Mouse (Mus musculus) hindbrain, embryonic 10.5 days (tissue): ENCODE measurements at regions not wholly inside any gene's neighbourhood (a gene's known extent, or its start where the extent isn't known, plus 50 kb on each side); places are given as distances from the start of the nearest gene placed in this dataset.

ENCODE experiments used
- DNase-seq: peaks from one replicate; pipeline ENCODE4 v3.0.0-alpha.2; 2017; ENCODE audit warnings: low spot score
- H3K27ac ChIP-seq: fragments of 300-500 bp; sonication (generic); 2 replicates; pipeline ENCODE4 v1.5.1; 2016; ENCODE audit warnings: mild to moderate bottlenecking, moderate library complexity
- H3K27me3 ChIP-seq: fragments of 300-500 bp; sonication (generic); 2 replicates; pipeline ENCODE4 v1.6.1; 2016; ENCODE audit warnings: mild to moderate bottlenecking; ENCODE audit not compliant: poor library complexity, insufficient read depth, severe bottlenecking
- H3K36me3 ChIP-seq: fragments of 300-500 bp; sonication (generic); 2 replicates; pipeline ENCODE4 v1.6.1; 2016; ENCODE audit warnings: mild to moderate bottlenecking, moderate library complexity
- H3K4me1 ChIP-seq: fragments of 300-500 bp; sonication (generic); replicated peaks from 2 replicates; pipeline ENCODE4 v1.6.1; 2016; ENCODE audit warnings: mild to moderate bottlenecking
- H3K4me3 ChIP-seq: fragments of 300-500 bp; sonication (generic); 2 replicates; pipeline ENCODE4 v1.5.1; 2016; ENCODE audit warnings: mild to moderate bottlenecking, moderate library complexity
- H3K9me3 ChIP-seq: fragments of 300-500 bp; sonication (generic); 2 replicates; pipeline ENCODE4 v1.6.1; 2016; ENCODE audit warnings: mild to moderate bottlenecking, moderate library complexity
- WGBS: fragments of 180-500 bp; shearing (Covaris S2); methylation state at CpG from one replicate; pipeline ENCODE4 v1.1.7; 2016; 5-methylcytosine and 5-hydroxymethylcytosine counted together

DNA sequence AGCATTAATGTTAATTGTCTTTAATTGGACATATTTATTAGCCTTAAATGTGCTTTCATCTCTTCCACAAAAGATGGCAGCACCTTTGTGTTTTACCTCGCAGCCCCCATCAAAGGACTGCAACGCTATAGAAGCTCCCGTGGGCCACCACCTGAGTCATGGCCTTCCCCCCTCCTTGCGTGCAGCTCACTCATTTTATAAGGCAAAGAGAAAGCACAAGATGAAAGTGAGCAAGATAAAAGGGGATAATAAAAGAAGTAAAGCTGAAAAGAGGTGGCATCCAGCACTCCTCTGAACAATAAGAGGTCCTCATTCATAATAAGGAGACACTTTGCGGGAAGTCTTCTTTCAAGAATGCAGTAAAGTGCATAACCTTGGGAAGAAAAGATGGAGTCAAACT is 403.9 kb downstream of the Cenpc1 start:
- Histone ChIP-seq H3K27ac (no peak overlapping the region), H3K36me3 (no peaks in the 10 kb centered on the region), H3K4me1 (no peaks in the 10 kb centered on the region), H3K27me3 (no peaks in the 10 kb centered on the region), H3K4me3 (no peak overlapping the region), H3K9me3 (no peaks in the 10 kb centered on the region)
- 64% methylated on average over 5 of the region's 5 CpGs for WGBS
- no peak for DNase-seq

DNA sequence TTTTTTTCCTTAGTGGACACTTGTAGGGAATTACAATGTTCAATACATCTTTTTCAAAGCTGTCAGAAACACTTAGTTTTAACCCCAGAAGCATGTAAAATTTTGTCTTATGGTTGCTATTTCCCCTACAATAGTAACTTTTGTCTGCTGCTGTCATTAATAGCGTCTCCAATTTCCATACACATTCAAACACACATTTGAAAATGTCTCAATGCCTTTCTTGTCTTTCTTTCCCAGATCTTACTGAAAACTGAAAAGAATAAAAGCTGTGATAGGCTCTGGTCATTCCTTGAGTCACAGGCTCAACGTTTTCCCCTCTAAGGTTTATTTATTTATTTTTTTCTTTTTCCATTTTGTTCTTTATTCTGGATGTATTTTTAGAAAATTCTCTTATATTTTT is 444.3 kb downstream of the Cenpc1 start:
- Histone ChIP-seq H3K27me3 (no peaks in the 10 kb centered on the region), H3K36me3 (no peaks in the 10 kb centered on the region), H3K4me3 (no peak overlapping the region), H3K4me1 (no peaks in the 10 kb centered on the region), H3K27ac (no peak overlapping the region), H3K9me3 (no peaks in the 10 kb centered on the region)
- DNase-seq, result no peak
- 55% methylated on average over 2 of the region's 2 CpGs for WGBS

DNA sequence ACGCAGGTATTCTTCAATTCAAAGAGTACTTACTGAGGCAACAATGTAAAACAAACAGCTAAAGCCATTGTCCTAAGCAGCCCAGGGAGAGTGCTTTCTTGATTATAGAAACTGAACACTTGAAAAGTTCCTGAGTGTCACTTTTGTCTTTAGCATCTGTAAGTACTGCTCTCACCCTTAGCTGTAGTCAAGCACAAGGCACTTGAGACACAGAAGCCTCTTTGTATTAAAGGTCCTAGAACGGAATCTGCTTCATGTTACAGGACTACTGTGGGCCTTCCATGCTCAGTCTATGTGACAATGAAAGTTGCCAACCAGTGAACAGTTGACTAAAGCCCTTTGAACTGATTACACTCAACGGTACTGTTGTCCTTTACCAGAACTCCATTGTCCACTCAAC is 450.6 kb downstream of the Cenpc1 start:
- 68% methylated on average over 3 of the region's 3 CpGs for WGBS
- Histone ChIP-seq H3K27me3 (no peaks in the 10 kb centered on the region), H3K27ac (no peak overlapping the region), H3K36me3 (no peaks in the 10 kb centered on the region), H3K4me3 (no peak overlapping the region), H3K9me3 (no peaks in the 10 kb centered on the region), H3K4me1 (no peaks in the 10 kb centered on the region)
- DNase-seq, result no peak

DNA sequence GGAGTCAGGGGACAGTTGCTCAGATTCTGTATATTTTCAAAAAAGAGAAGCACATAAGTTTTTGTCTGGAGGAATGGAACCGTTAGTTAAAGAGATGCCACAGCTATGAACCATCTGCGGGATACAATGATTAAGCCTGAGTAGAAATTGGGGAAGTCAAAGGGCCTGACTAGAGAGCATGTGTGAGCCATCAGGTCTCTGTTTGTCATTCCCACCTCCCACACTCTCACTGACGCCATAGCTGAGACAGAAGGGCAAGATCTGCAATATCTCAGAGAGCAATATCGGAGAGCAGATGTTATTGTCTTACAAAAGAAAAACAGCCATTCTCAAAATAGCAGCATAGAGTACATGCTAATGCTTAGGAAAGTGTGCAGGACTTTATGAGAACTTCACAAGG is 452.8 kb downstream of the Cenpc1 start:
- DNase-seq, result no peak
- no peaks in the 10 kb centered on the region for H3K36me3 ChIP-seq
- 89% methylated on average over 4 of the region's 4 CpGs for WGBS
- H3K27me3 ChIP-seq, result no peaks in the 10 kb centered on the region
- no peaks in the 10 kb centered on the region for H3K4me1 ChIP-seq
- H3K9me3 ChIP-seq, result no peaks in the 10 kb centered on the region
- no peak overlapping the region for H3K4me3 ChIP-seq
- H3K27ac ChIP-seq, result no peak overlapping the region

DNA sequence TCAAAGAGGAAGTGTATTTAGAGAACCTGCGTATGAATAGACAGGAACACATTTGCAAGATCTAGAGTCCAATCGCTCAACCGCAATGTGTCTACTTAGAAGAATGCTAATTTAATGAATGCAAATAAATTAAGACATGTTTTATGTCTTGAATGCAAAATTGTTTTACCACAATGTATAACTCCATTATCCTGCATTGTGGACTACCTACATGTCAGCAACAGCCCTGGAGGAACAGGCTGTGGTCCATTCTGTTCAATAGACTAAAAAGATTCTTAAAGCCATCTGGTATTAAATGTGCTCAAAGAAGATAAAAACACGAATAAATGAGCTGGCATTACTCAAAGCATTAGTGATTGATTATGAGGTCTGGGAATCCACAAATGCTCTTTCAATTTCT is 456.3 kb downstream of the Cenpc1 start:
- DNase-seq, result no peak
- H3K9me3 ChIP-seq, result no peaks in the 10 kb centered on the region
- H3K27me3 ChIP-seq, result no peaks in the 10 kb centered on the region
- H3K4me1 ChIP-seq, result no peaks in the 10 kb centered on the region
- WGBS, result 84% methylated on average over 4 of the region's 4 CpGs
- no peak overlapping the region for H3K27ac ChIP-seq
- no peaks in the 10 kb centered on the region for H3K36me3 ChIP-seq
- no peak overlapping the region for H3K4me3 ChIP-seq

DNA sequence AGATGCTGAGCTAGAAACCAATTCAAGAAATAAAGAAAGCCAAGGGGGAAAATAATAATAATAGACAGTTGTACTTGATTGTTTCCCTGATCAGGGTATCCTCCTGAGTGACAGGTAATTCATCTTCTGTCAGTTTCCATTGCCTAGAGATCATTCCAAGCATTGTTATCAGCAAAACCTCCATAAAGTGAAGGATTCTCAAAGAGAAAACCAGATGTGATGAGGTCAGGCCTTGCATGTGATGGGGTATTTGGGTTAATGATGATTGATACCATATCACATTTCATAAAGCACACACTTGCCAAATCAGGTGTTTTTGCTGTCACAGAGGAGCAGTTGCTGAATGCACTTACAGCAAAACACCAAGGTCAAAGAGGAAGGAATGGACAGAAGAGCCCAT is 467.2 kb downstream of the Cenpc1 start:
- no peaks in the 10 kb centered on the region for H3K4me1 ChIP-seq
- no peak overlapping the region for H3K27ac ChIP-seq
- H3K36me3 ChIP-seq, result no peaks in the 10 kb centered on the region
- H3K9me3 ChIP-seq, result no peaks in the 10 kb centered on the region
- no peaks in the 10 kb centered on the region for H3K27me3 ChIP-seq
- DNase-seq, result no peak
- no peak overlapping the region for H3K4me3 ChIP-seq

DNA sequence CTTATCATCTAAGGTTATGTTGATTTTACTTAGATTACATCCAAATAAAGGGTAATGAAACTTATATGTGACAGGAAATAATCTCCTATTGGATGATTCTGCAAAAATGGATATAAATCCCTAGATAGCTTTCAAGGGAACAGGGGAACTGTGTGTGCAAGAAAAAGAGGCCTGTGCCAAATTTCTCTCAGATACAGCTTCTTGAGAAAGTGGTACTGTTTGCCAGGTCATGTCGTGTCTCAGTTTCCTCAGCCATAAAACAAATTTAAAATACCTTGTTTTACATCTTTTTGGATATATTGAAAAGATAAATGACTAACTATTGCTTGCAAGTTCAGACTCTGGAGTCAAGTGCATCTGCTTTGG is 470.3 kb downstream of the Cenpc1 start:
- no peaks in the 10 kb centered on the region for H3K36me3 ChIP-seq
- no peak overlapping the region for H3K27ac ChIP-seq
- H3K4me3 ChIP-seq, result no peak overlapping the region
- no peaks in the 10 kb centered on the region for H3K4me1 ChIP-seq
- WGBS, result 59% methylated on average over 1 of the region's 1 CpGs
- no peaks in the 10 kb centered on the region for H3K9me3 ChIP-seq
- DNase-seq, result no peak
- H3K27me3 ChIP-seq, result no peaks in the 10 kb centered on the region

DNA sequence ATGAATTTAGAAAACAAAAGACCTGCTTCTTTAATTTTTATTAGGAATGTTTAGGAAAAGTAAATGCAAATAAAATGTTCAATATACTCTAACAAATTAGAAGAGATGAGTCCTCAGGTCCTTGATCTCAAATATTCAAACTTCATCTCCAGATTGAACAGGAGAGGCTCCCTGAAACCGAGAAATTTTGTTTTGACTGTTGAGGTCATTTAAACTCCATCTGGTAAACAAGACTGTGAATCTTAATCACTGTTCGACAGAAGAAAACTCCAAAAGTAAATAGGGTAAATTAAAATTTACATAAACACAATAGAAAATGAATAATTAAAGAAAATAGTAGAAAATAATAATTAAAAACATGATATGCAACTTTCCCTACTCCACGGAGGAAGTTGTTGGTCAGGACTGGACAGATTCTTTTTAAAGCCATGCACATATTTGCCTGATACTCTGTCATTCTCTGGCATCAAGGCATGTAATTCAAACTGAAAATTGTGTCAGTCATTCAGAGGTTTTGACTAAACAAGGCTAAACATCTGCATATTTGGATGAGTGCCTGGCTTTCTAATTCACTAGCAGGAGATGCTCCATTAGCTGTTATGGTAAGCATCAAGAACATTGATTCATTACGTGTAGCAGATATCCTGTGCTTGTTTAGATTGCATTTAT is 470.8 kb downstream of the Cenpc1 start:
- Histone ChIP-seq H3K36me3 (no peaks in the 10 kb centered on the region), H3K27me3 (no peaks in the 10 kb centered on the region), H3K27ac (no peak overlapping the region), H3K4me3 (no peak overlapping the region), H3K4me1 (no peaks in the 10 kb centered on the region), H3K9me3 (no peaks in the 10 kb centered on the region)
- WGBS, result 88% methylated on average over 4 of the region's 4 CpGs
- DNase-seq, result no peak

DNA sequence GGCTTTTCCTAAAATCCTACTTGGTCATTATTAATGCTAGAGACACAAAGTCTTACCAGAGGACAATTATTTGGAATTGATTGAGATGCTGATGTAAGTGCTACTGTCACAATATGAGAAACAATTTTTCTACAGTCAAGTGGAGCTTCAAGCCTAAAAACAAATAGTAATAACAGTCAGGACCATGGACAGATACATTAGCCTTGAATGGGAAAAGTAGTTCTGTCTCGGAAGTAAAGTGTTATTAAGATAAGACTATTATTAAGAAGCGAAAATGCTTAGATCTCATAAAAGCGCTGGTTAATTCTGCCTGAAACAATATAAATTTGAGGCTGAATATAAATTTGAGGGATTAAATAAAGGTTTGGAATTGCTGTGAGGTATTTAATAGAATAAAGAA is 473.1 kb downstream of the Cenpc1 start:
- Histone ChIP-seq H3K9me3 (no peaks in the 10 kb centered on the region), H3K27me3 (no peaks in the 10 kb centered on the region), H3K27ac (no peak overlapping the region), H3K4me3 (no peak overlapping the region), H3K36me3 (no peaks in the 10 kb centered on the region), H3K4me1 (no peaks in the 10 kb centered on the region)
- no peak for DNase-seq
- 81% methylated on average over 3 of the region's 3 CpGs for WGBS

DNA sequence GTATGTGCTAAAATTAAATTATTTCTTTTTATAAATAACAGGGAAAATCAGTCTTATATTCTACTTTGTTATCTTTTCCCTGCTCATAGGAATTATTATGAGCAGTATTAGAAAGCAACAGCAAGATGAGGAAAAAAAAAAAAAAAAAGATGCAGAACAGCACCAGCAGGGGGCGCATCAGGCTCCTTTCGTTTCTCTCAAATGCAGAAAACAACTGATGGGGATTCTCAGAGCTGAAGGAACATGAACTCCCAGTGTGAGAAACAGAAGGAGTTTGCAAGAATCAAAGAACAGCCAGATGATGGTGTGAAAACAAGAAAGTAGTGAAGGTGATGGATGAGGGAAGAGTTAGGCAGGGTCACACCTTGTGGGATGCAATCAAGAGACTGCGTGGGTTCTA is 478.7 kb downstream of the Cenpc1 start:
- H3K9me3 ChIP-seq, result no peaks in the 10 kb centered on the region
- H3K4me1 ChIP-seq, result no peaks in the 10 kb centered on the region
- H3K27me3 ChIP-seq, result no peaks in the 10 kb centered on the region
- WGBS, result 29% methylated on average over 3 of the region's 3 CpGs
- peak; percentile 36 for DNase-seq
- H3K36me3 ChIP-seq, result no peaks in the 10 kb centered on the region
- no peak overlapping the region for H3K4me3 ChIP-seq
- no peak overlapping the region for H3K27ac ChIP-seq

DNA sequence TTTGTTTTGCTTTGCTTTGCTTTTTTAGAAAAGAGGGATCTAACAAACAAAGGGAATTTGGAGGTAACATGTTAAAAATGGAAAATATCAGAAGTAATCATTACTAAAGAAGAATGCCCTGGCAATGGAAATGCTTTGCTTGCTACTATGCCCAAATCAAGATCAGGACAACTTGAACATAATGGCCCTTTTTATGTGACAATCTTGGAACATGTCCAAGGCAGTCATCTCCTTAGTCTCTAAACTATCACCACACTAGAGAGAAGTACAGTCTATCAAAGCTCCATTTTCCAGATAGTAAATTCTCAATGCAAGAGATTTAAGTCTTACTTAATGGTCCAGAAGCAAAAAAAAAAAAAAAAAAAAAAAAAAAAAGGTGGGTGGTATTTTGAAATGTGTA is 492.9 kb downstream of the Cenpc1 start:
- Histone ChIP-seq H3K36me3 (no peaks in the 10 kb centered on the region), H3K4me3 (no peak overlapping the region), H3K9me3 (no peaks in the 10 kb centered on the region), H3K27me3 (no peaks in the 10 kb centered on the region), H3K4me1 (no peaks in the 10 kb centered on the region), H3K27ac (no peak overlapping the region)
- no peak for DNase-seq

DNA sequence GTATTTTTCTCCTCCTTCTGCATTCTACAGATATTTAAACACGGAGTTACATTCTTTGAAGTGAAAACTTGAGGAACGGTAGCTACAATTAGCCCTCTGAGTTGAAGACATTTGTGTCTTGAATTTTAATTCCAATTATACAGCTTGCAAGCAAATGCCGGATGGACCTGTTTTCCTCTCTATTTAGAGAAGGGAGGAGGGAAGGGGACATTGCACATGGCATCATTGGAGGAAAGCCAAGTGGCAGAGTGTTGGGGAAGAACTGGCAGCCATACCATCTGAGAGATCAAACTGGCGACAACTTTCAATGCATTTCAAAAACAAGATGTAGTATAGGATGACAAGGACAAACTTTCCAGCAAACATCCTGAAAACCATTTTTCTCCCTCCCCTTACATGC is 493.4 kb downstream of the Cenpc1 start:
- Histone ChIP-seq H3K4me3 (no peak overlapping the region), H3K27ac (no peak overlapping the region), H3K4me1 (no peaks in the 10 kb centered on the region), H3K9me3 (no peaks in the 10 kb centered on the region), H3K36me3 (no peaks in the 10 kb centered on the region), H3K27me3 (no peaks in the 10 kb centered on the region)
- WGBS, result 87% methylated on average over 4 of the region's 4 CpGs
- DNase-seq, result no peak

DNA sequence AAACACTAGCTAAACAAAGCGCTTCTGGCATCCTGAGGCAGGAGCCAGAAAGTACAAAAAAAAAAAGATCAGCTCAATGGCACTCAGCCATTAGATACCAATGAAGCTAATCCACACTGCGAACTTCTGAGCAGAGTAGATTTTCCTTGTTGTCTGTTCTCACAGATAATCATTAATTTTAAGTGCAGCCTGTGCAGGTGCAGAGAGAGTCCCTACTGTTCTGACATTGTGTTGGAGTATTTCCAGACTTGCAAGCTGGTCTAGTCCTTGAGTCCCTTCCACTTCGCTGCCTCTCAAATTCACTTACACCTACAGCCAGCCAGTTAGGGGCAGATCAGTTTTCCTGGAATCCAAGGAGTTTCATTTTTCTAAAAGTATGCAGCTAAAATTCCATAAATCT is 494.0 kb downstream of the Cenpc1 start:
- DNase-seq, result no peak
- Histone ChIP-seq H3K27ac (no peak overlapping the region), H3K36me3 (no peaks in the 10 kb centered on the region), H3K27me3 (no peaks in the 10 kb centered on the region), H3K4me3 (no peak overlapping the region), H3K4me1 (no peaks in the 10 kb centered on the region), H3K9me3 (no peaks in the 10 kb centered on the region)
- 89% methylated on average over 3 of the region's 3 CpGs for WGBS

DNA sequence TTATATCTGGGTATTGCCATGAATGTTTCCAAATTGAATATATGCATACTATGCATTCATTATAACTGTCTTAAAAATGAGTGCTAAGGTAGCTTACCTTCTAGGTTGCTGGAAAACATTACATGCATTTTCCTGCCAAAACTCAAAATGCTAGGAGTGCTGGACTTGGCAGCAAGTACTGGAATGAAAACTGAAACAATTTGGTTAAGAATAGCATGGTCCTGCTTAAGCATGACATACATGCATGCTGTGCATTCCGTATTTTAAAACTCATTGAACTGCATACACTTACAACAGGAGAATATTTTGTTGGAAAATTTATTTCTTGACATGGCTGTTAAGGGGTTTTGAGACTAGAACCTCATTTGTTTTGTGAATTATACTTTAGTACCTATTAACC is 529.1 kb downstream of the Cenpc1 start:
- no peaks in the 10 kb centered on the region for H3K4me1 ChIP-seq
- no peak overlapping the region for H3K4me3 ChIP-seq
- no peak for DNase-seq
- no peak overlapping the region for H3K27ac ChIP-seq
- 85% methylated on average over 1 of the region's 1 CpGs for WGBS
- no peaks in the 10 kb centered on the region for H3K9me3 ChIP-seq
- H3K36me3 ChIP-seq, result no peaks in the 10 kb centered on the region
- no peaks in the 10 kb centered on the region for H3K27me3 ChIP-seq
